Mouse (Mus musculus) kidney, adult 8-10 months (tissue): ENCODE data around the gene Lrrc28.
"Not testable (repeated sequence)": the region's sequence is repeated elsewhere in the genome, so short reads cannot be mapped to it uniquely, and the experiment has no call there.

Experiments
- DNase-seq, 2 experiments: peaks; one replicate each; pipeline ENCODE4 v3.0.0; 2022

Lrrc28 gene

GRCm38 (mm10) chr7:67528063-67528811 is 116.8 kb downstream of the Lrrc28 start:
- peak; percentile 76 to 88 for DNase-seq

- DNase-seq: no peak
Measured at GRCm38 (mm10) chr7:67525886-67526580, 119.0 kb downstream of the Lrrc28 start.

GRCm38 (mm10) chr7:67524069-67524468 is 121.0 kb downstream of the Lrrc28 start:
- DNase-seq: not testable (repeated sequence)

- DNase-seq: no peak
Measured at GRCm38 (mm10) chr7:67523400-67523799, 121.7 kb downstream of the Lrrc28 start.

- DNase-seq: not testable (repeated sequence)
Measured at GRCm38 (mm10) chr7:67521731-67522130, 123.3 kb downstream of the Lrrc28 start.

- peak in 1 of 2 experiments; percentile 39 for DNase-seq
Measured at GRCm38 (mm10) chr7:67520959-67521358, 124.1 kb downstream of the Lrrc28 start.

- DNase-seq: no peak
Measured at GRCm38 (mm10) chr7:67520001-67520400, 125.1 kb downstream of the Lrrc28 start.

- DNase-seq: peak; percentile 17 to 32
Measured at GRCm38 (mm10) chr7:67515621-67516020, 129.4 kb downstream of the Lrrc28 start.

GRCm38 (mm10) chr7:67514893-67515292 is 130.2 kb downstream of the Lrrc28 start:
- DNase-seq: peak; percentile 82 to 84

- DNase-seq: no peak
Measured at GRCm38 (mm10) chr7:67514380-67514779, 130.7 kb downstream of the Lrrc28 start.

- DNase-seq: no peak
Measured at GRCm38 (mm10) chr7:67513656-67514055, 131.4 kb downstream of the Lrrc28 start.

- no peak for DNase-seq
Measured at GRCm38 (mm10) chr7:67511606-67512005, 133.5 kb downstream of the Lrrc28 start.

- no peak for DNase-seq
Measured at GRCm38 (mm10) chr7:67503281-67504010, 141.6 kb downstream of the Lrrc28 start.

- DNase-seq: no peak
Measured at GRCm38 (mm10) chr7:67502631-67503030, 142.4 kb downstream of the Lrrc28 start.

GRCm38 (mm10) chr7:67500878-67501277 is 144.2 kb downstream of the Lrrc28 start:
- DNase-seq: no peak

- DNase-seq: no peak
Measured at GRCm38 (mm10) chr7:67500076-67500828, 144.8 kb downstream of the Lrrc28 start.

GRCm38 (mm10) chr7:67499516-67499915 is 145.6 kb downstream of the Lrrc28 start:
- DNase-seq: no peak

- no peak for DNase-seq
Measured at GRCm38 (mm10) chr7:67493795-67494687, 151.0 kb downstream of the Lrrc28 start.

GRCm38 (mm10) chr7:67487889-67488411 is 157.1 kb downstream of the Lrrc28 start:
- DNase-seq: peak; percentile 30 to 60

GRCm38 (mm10) chr7:67486925-67487760 is 157.9 kb downstream of the Lrrc28 start:
- no peak for DNase-seq
